Comparison of ENCODE assay signal across 9 mouse cellular contexts in genomic region chr1:134120179-134120578, GRCm38 (mm10). TPM values are rescaled to one million over a fixed set of nuclear protein-coding genes. Genes with fewer than 3 reads are reported as not detected.
A peak's percentile ranks its signal among the peaks of the same experiment; 100 is the strongest.
DNase-seq lines count a peak whose midpoint lies in the region; ATAC-seq and TF ChIP-seq lines count a peak whose summit lies in the region.
"Had no signal": no experiment of that assay in that cellular context is flagged by ENCODE, and none has a peak within 500 bp of the region (broad histone marks: within the 10 kb centered on the region; RNA-seq: fewer than 3 reads in every experiment).

No protein-coding gene starts in this region.

- peaks cover 1 to 4% of the 10 kb centered on the region in 2 experiments; a peak in 1 of 4 replicates for H3K4me1 ChIP-seq in ES-E14 (ENCODE audit: control insufficient read depth in 2 of 2, insufficient read depth in 2 of 2, low read length in 2 of 2, poor library complexity in 1 of 2)
- H3K4me1 ChIP-seq: liver, embryonic 15.5 days had no signal

- H3K9me3 ChIP-seq in ES-E14 (ENCODE audit: control insufficient read depth, insufficient read depth, low read depth, low read length), result no peaks in the 10 kb centered on the region
- H3K9me3 ChIP-seq: liver, embryonic 15.5 days had no signal

- peak; percentile 94 for TF ChIP-seq CTCF in brain, embryonic 14.5 days (IDR thresholded peaks at IDR 0.05; ENCODE audit: borderline replicate concordance, extremely low read depth, insufficient read depth, insufficient read length)

- no peak overlapping the region for H3K4me3 ChIP-seq in ES-E14 (ENCODE audit: insufficient read depth in 1 of 2, low read depth in 1 of 2, low read length in 2 of 2, poor library complexity in 1 of 2, severe bottlenecking in 1 of 2)
- H3K4me3 ChIP-seq: liver, embryonic 15.5 days had no signal

- peak; percentile 75 for DNase-seq in ES-E14 (ENCODE audit: low read depth, low spot score)
- DNase-seq in brain, embryonic 14.5 days (ENCODE audit: low read depth), result peak; percentile 92
- DNase-seq in heart, postnatal 14 days, result peak; percentile 87 to 94
- peak; percentile 91 for DNase-seq in layer of hippocampus, adult 9-11 months
- peak; percentile 71 for DNase-seq in lung, postnatal 25 days (ENCODE audit: low spot score)
- peak; percentile 78 for DNase-seq in retina, postnatal 7 days (ENCODE audit: low read depth, low spot score)
- DNase-seq in urinary bladder, adult 2 months (ENCODE audit: low spot score), result peak; percentile 67

- in situ Hi-C loops in ES-E14 (cut with MboI; ENCODE audit: low sequenced_read_pairs in 2 of 2, unreplicated experiment in 2 of 2), result no loop called here

- no peak overlapping the region for H3K27ac ChIP-seq in ES-E14 (ENCODE audit: insufficient read depth, low read depth, low read length, poor library complexity, severe bottlenecking)
- H3K27ac ChIP-seq: liver, embryonic 15.5 days had no signal

- intact Hi-C loops in heart, postnatal 14 days (cut with DNase I), result loop anchor here (5.0 kb wide), 1 partner anchor 212 kb away; the partner anchor contains the start of gene Ppfia4

- TF ChIP-seq POLR2A in brain, embryonic 14.5 days (IDR thresholded peaks at IDR 0.05; ENCODE audit: borderline replicate concordance, extremely low read depth, insufficient read depth, insufficient read length, poor library complexity, severe bottlenecking), result no peak

- no peak overlapping the region for H3K9ac ChIP-seq in ES-E14 (ENCODE audit: insufficient read depth, low read depth, low read length, poor library complexity, severe bottlenecking)
- H3K9ac ChIP-seq: liver, embryonic 15.5 days had no signal

- no peaks in the 10 kb centered on the region for H3K36me3 ChIP-seq in ES-E14 (ENCODE audit: control insufficient read depth, insufficient read depth, low read length, poor library complexity, severe bottlenecking)
- H3K36me3 ChIP-seq: liver, embryonic 15.5 days had no signal

- ATAC-seq in erythroid progenitor cell, adult 5-6 weeks (replicated peaks; ENCODE audit: low FRiP score, poor library complexity, severe bottlenecking), result peak; percentile 80

TF ChIP-seq in ES-E14, 5 proteins besides CTCF, POLR2A, EP300 and RAD21:
- TF ChIP-seq ZC3H11A (IDR thresholded peaks at IDR 0.05; ENCODE audit: borderline replicate concordance, low read depth, low read length) (peak; percentile 87; the same call in 1 of the 2 replicates), HCFC1 (IDR thresholded peaks at IDR 0.05; ENCODE audit: borderline replicate concordance, insufficient read depth, low read length) (no peak), ZNF384 (IDR thresholded peaks at IDR 0.05; ENCODE audit: low read depth, low read length) (no peak), CHD2 (IDR thresholded peaks at IDR 0.05; ENCODE audit: low read depth, low read length) (no peak), MAFK (IDR thresholded peaks at IDR 0.05; ENCODE audit: insufficient read depth, low read depth, low read length) (no peak)

RNA-seq across cellular contexts. Expression of gene Chit1, which starts 9.1 kb away (rescaled TPM):
- total RNA-seq in ES-E14 (2012; rRNA removed), result 0.13 and 0.32 TPM in 2 replicates
- 0.09 and 0.11 TPM in 2 replicates for polyA plus RNA-seq in brain, embryonic 14.5 days (2012; rRNA removed)
- 1.1 and 4.2 TPM in 2 replicates for total RNA-seq in erythroid progenitor cell, adult 5-6 weeks (2015; ENCODE audit: low replicate concordance)
- total RNA-seq in erythroid progenitor cell, adult 5-6 weeks (2017; ENCODE audit: low replicate concordance), result not detected in 2 replicates
- total RNA-seq in heart, postnatal 14 days (2021), result not detected
- 0.04 TPM in 1 of 2 replicates, not detected in the other for polyA plus RNA-seq in urinary bladder, adult 2 months (2012; rRNA removed)

RNA-seq across cellular contexts. Expression of gene Btg2, which starts 41.3 kb away (rescaled TPM):
- 40.2 and 47.5 TPM in 2 replicates for total RNA-seq in ES-E14 (2012; rRNA removed)
- polyA plus RNA-seq in brain, embryonic 14.5 days (2012; rRNA removed), result 31.8 and 58.3 TPM in 2 replicates
- 156 and 184 TPM in 2 replicates for total RNA-seq in erythroid progenitor cell, adult 5-6 weeks (2015; ENCODE audit: low replicate concordance)
- 261 and 289 TPM in 2 replicates for total RNA-seq in erythroid progenitor cell, adult 5-6 weeks (2017; ENCODE audit: low replicate concordance)
- total RNA-seq in heart, postnatal 14 days (2021), result 10 to 100 TPM; 37.3 to 47.7 TPM
- polyA plus RNA-seq in urinary bladder, adult 2 months (2012; rRNA removed), result 48.4 and 67.8 TPM in 2 replicates
